Mouse (Mus musculus) T-cell, adult 2 months (primary cell): Measurements from ENCODE around the gene Gm2115.

Experiments
- DNase-seq: peaks from one replicate; pipeline ENCODE4 v3.0.0; 2022; ENCODE audit warnings: low spot score

Gene Gm2115

GRCm38 (mm10) chr7:84528796-84529533, at the start of gene Gm2115:
Gene Gm2115 (plus strand): TSS chr7:84528954.
- no peak for DNase-seq

DNA sequence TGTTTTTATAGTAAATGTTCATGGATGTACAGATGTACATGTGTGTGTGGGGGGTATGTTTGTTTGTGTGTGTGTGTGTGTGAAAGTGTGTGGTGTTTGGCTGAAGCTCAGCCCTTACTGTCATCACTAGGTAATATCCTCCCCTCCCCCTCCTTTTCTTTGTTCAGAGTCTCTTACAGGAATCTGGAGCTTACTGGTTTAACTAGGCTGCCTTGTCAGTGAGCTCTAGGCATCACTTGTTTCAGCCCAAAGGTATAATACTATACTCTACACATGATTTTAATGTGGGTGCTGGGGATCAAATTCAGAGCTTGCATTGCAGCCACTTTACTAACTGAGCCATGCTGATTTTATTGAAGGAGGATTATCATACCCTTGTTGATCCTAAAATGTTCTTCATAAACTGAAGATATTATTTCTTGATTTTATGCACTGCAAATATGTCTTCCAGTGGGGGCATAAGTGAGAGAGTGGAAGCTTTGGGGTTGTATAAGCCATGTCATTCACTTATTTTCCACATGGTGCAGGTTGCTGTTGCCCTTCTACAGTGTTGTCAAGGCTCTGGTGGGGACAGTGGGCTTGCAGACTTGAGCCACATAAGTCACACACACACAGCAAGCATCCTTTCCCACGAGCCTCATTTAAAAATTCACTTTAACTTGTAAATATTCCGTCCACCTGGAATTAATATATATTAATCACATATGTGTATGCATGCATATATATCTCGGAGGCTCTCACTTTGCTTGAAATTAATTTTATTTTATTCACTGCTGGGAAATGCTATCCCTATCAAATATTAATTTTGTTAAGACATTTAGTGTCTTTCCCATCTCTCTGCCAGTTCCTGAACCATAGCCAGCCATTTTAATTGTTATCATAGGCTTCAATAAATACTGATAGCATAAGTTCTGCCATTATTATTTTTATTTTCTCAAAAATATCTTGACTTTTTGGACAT, 45.0 kb upstream of the Gm2115 start:
- DNase-seq = no peak

- DNase-seq = no peak
Measured at GRCm38 (mm10) chr7:84486485-84486884, 42.3 kb upstream of the Gm2115 start.

GRCm38 (mm10) chr7:84503163-84503562, 25.6 kb upstream of the Gm2115 start:
- no peak for DNase-seq

DNA sequence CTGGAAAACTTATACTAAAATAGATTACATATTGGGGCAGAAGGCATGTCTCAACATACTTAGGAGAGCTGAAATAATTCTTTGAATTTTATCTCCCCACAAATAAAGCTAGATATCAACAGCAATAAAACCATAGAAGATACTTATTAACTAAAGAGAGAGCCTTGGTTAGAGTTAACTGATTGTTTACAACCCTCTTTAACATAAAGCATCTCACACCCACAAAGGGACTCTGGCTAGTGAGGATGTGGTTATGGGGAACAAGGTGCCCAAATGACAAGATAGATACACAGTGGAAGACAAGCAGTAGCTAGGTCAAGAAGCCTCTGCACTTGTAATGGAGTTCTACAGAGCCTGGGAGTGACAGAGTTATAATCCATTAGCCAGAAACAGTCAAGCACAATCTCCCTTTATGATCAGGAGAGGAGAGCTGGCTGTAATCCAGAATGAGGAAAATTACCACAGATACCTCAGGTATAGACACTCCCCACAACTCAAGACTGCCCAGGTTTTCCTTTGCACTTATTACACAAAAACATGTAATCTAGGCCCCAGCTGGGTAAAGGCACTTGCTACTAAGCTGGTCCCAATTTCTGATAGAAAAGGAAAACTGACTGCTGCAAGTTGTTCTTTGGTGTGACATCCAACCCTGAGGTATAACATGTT, 10.1 kb upstream of the Gm2115 start:
- no peak for DNase-seq

DNA sequence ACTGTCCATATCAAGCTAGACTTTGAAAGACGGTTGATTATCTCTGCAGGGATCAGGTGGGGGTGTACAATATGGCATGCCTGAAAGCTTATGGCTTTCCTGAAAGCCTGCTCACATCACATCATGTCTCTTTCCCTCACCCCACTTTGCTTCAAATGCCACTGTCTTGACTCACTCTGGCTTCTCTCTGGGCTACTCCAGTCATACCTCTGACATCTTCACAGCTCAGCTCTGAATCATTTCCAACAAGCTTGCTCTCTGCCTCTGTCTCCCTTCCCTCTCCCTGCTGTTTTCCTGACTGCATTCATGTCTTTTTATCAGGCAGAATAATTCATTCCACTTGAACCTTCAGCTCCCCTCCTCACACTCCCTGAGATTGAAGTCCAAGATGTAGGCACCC, 7.4 kb upstream of the Gm2115 start:
- DNase-seq = no peak

DNA sequence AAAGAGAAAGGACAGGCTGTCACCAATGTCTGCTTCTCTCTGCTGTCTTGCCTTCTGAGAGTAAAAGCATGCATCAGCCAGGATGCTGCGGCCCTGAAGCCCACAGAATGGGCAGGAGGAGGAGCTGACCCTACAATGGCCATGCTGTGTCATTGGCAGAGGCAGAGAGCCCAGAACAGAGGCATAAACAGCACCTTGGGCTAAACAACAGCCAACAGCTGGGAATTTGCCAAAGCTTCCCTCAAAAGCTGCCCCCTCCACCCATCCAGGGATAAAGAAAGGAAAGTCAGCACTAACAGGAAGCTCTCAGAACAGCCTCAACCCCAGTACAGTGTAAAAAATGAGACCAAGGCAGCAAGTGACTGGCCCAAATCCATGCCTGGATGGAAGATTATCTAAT, 6.3 kb upstream of the Gm2115 start:
- DNase-seq = no peak

GRCm38 (mm10) chr7:84526171-84526570, 2.6 kb upstream of the Gm2115 start:
- DNase-seq = no peak

DNA sequence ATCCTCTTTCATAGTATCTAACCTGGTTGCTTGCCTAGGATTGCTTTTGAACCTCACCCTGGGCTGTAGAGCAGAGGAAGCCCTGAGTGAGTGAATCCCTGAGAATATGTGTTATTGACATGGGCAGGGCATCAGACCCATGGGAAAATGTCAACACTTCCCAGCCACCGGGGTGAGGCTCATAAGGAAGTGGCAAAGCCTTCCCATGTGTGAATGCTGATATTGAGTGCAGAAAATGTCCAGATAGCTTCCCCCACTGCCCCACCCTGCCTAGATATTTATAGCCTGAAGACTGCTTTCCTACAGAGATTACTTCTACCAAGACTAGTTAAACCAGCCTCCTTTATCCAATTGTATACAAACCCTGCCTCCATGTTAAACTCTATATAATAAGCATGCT, 4.0 kb downstream of the Gm2115 start:
- no peak for DNase-seq

- no peak for DNase-seq
Measured at GRCm38 (mm10) chr7:84534632-84535031, 5.9 kb downstream of the Gm2115 start.

- DNase-seq = no peak
Measured at GRCm38 (mm10) chr7:84544946-84545345, 16.2 kb downstream of the Gm2115 start.

DNA sequence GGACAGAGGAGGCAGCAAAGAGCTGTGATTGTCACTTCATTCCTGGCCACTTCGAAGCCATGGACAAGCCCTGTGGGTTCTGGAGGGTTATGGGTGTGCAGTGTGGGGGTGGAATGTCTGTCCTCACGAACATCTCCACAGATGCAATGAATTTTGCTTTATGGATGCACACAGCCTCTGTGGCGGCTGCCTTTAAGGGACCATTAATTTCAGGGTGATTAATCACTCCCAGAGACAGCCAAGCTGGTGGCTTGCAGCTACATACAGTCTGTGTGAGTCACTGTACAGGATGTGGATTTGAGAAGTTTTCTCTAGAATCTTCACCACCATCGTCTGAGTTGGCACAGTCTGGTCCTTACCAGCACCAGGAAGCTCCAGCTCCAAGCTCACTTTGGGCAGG, 17.9 kb downstream of the Gm2115 start:
- DNase-seq = no peak

- no peak for DNase-seq
Measured at GRCm38 (mm10) chr7:84551472-84551871, 22.7 kb downstream of the Gm2115 start.

DNA sequence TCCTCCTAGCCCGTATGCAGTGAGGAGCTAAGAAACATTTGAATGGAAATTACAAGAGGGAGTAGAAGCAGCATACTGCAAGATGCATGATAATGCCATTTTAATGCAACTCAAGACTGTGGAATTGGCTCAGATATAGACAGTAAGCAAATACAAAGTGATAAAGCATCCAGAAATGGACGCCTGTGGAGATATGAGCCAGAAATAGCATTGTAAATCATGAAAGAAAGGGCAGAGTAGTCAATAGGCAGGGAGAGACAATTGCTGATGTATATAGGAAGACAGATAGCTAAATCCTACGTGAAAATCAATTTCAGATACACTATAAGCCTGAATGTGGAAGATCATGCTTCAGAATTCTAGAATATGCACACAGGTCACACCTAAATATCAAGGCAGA, 26.5 kb downstream of the Gm2115 start:
- DNase-seq = no peak

GRCm38 (mm10) chr7:84557332-84557731, 28.6 kb downstream of the Gm2115 start:
- no peak for DNase-seq

DNA sequence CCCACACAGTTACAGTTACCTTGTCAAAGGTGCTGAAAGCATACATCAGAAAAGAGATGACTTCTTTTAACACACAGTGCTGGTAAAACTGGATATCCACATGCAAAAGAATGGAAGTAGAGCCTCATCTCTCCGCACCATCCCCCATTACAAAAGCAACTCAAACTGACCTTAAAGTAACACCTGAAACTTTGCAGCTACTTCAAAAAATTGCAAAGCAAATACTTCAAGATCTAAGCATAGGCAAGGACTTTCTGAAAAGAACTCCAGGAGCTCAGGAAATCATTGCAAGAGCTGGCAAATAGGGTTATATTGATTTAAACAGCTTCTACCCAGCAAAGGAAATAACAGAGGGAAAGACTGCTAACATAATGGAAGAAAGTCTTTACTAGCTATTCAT, 31.7 kb downstream of the Gm2115 start:
- DNase-seq = no peak

- no peak for DNase-seq
Measured at GRCm38 (mm10) chr7:84564236-84564635, 35.5 kb downstream of the Gm2115 start.

DNA sequence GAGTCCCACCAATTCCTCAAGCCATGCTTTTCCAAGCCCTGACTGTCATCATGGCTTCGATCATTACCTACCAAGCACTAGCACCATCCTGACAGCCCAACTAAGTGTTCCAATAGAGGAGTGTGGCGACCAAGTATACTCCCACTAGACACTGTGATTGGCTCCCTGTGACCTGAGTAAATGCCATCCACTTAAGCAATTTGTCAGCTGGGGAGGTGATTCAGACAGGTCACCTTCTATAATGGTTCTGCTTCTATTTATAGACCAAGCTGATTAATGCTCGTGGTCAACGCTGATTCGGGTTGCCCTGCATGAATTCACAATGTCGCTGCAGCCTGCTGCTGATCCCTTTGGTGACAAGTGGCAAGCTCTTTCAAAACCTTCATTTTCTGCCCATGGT, 37.4 kb downstream of the Gm2115 start:
- no peak for DNase-seq

GRCm38 (mm10) chr7:84577034-84577433, 48.3 kb downstream of the Gm2115 start:
- DNase-seq = no peak

DNA sequence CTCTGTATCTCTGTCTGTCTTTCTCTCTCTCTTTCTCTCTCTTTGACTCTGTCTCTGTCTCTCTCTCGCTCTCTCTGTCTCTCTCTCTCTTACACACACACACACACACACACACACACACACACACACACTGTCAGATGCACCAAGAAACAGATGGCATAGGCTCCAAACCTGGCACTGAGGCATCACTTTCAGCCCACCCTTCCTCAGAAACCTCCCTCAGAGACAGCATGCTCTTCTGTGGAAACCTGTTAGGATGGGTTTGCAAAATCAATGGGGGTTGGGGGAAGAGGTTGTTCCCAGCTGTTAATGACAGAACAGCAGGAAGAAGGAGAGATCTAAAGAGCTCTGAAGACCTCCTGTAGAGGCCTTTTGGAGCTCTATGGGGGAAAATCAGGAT, 50.1 kb downstream of the Gm2115 start:
- no peak for DNase-seq

DNA sequence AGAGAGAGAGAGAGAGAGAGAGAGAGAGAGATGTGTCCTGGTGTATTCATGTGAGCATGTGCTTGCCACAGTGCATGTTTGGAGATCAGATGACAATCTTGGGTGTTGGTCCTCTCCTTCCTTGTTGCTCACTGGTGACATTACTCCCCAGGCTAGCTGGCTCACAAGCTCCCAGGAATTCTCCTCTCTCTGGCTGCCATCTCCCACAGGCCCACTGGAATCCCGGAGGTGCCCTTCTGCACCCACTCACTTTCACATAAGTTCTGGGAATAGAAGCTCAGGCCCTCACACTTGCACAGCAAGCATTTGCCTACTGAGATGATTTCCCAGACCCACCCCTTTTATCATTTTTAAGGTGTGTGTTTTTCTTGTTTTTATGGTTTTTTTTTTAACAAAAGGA, 51.0 kb downstream of the Gm2115 start:
- no peak for DNase-seq

GRCm38 (mm10) chr7:84585086-84585485, 56.3 kb downstream of the Gm2115 start:
- no peak for DNase-seq
